Comparison of ENCODE assay signal across 18 mouse cellular contexts in the genomic region with DNA sequence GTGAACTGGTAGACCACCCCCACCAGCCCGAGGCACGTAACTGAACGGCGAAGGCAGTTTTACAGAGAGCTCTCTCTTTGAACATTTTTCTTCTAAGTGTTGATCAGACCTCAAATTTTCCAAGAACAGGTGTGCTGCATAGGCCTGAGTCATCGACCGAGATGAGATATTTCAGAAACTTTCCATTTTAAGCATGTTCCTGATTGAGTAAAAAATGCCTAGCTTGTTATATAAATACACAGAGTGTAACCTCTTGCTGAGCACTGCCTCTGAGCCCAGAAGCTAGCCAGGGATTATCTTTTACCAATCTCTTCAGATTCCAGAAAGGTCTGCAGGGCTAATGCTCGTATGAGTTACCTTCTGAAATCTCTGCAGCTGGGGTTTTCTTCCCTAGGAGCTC.
"Had no signal": no experiment of that assay in that cellular context is flagged by ENCODE, and none has a peak within 500 bp of the region (broad histone marks: within the 10 kb centered on the region; RNA-seq: fewer than 3 reads in every experiment).

No protein-coding gene starts in this region.

- H3K27me3 ChIP-seq: liver, embryonic 13.5 days; lung, embryonic 15.5 days; neural tube, embryonic 13.5 days; stomach, embryonic 15.5 days had no signal

- H3K4me3 ChIP-seq: layer of hippocampus, adult 2 months; limb, embryonic 12.5 days; liver, embryonic 13.5 days; lung, embryonic 15.5 days; megakaryocyte, embryonic 14.5 days; neural tube, embryonic 13.5 days; stomach, embryonic 15.5 days had no signal

- DNase-seq: kidney, adult 9 months; kidney, postnatal 36 days; liver; liver, embryonic 13.5 days; liver, postnatal 0 days; lung, postnatal 14 days; retina, postnatal 1 day; right cerebral cortex, postnatal 14 days; thymus, postnatal 25 days had no signal

- H3K36me3 ChIP-seq: limb, embryonic 12.5 days; liver, embryonic 13.5 days; lung, embryonic 15.5 days; neural tube, embryonic 13.5 days; stomach, embryonic 15.5 days had no signal

- H3K9ac ChIP-seq: limb, embryonic 12.5 days; liver, embryonic 13.5 days; liver, postnatal 0 days; lung, embryonic 15.5 days; neural tube, embryonic 13.5 days; stomach, embryonic 15.5 days had no signal

- H3K9me3 ChIP-seq: limb, embryonic 12.5 days; liver, embryonic 13.5 days; lung, embryonic 15.5 days; megakaryocyte, embryonic 14.5 days; neural tube, embryonic 13.5 days; stomach, embryonic 15.5 days had no signal

- H3K27ac ChIP-seq: kidney, postnatal 0 days; layer of hippocampus, adult 2 months; limb, embryonic 12.5 days; liver, embryonic 13.5 days; lung, embryonic 15.5 days; macrophage; neural tube, embryonic 13.5 days; stomach, embryonic 15.5 days had no signal

- H3K4me2 ChIP-seq: limb, embryonic 12.5 days; liver, embryonic 13.5 days; lung, embryonic 15.5 days; midbrain, embryonic 11.5 days; neural tube, embryonic 13.5 days; stomach, embryonic 15.5 days had no signal

- H3K4me1 ChIP-seq: liver, embryonic 13.5 days; lung, embryonic 15.5 days; stomach, embryonic 15.5 days had no signal
